Mouse (Mus musculus): ENCODE data around the gene Spty2d1.

DNA sequence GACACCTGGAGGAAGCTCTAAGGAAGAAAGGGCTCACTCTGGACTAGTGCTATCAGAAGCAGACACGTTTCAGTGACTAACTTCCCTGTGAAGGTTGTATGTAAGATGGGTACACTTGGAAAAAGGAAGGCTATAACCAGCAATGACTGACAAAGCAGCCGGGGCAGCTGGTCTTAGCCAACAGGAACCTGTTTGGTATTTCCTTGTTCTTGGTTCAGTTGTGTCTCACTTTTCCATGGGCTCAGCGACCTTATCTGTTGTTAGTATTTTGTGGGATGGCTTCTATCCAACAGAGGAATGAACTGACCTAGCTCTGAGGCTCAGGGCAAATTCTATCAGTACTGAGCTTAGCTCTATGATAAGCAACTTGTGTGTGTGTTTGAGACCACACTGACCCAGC, 47.2 kb downstream of the Spty2d1 start:
- no peak for TF ChIP-seq POLR2A (IDR thresholded peaks at IDR 0.05; ENCODE audit: borderline replicate concordance, low read depth, low read length)
- no peak for TF ChIP-seq CTCF (IDR thresholded peaks at IDR 0.05; ENCODE audit: low read depth, low read length)
